Mouse (Mus musculus) forelimb bud, embryonic 11.5 days (tissue): ENCODE measurements around the gene Gm13030.
"Not testable (repeated sequence)": the region's sequence is repeated elsewhere in the genome, so short reads cannot be mapped to it uniquely, and the experiment has no call there.

Experiments
- DNase-seq: peaks from one replicate; pipeline ENCODE4 v3.0.0-alpha.2; 2012; ENCODE audit warnings: low read depth, low spot score

The Gm13030 gene

DNA sequence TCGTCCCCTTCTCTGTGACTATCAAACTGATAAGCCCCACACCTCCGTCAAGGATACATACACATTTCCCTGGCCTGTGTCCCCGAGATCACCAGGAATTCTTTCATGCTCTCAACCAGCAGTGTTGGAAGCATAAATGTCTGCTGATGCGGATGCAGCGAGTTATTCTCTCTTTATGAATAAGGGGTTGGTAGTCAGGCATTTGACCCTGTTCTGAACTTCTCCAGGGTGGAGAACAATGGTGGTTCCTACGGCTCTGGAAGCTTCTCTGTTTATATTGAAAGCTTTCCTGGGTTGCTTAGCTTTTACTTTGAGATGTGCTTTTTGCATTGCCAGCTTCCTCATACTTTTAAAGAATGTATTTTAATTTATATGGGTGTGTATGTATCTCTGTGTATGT, at the start of gene Gm13030:
Gene Gm13030 (minus strand): TSS at position 101 of the 400 bp plus-strand sequence.
- no peak for DNase-seq

- peak; percentile 89 for DNase-seq
Observed at GRCm38 (mm10) chr4:138922131-138922459, 48.3 kb upstream of the Gm13030 start.

DNA sequence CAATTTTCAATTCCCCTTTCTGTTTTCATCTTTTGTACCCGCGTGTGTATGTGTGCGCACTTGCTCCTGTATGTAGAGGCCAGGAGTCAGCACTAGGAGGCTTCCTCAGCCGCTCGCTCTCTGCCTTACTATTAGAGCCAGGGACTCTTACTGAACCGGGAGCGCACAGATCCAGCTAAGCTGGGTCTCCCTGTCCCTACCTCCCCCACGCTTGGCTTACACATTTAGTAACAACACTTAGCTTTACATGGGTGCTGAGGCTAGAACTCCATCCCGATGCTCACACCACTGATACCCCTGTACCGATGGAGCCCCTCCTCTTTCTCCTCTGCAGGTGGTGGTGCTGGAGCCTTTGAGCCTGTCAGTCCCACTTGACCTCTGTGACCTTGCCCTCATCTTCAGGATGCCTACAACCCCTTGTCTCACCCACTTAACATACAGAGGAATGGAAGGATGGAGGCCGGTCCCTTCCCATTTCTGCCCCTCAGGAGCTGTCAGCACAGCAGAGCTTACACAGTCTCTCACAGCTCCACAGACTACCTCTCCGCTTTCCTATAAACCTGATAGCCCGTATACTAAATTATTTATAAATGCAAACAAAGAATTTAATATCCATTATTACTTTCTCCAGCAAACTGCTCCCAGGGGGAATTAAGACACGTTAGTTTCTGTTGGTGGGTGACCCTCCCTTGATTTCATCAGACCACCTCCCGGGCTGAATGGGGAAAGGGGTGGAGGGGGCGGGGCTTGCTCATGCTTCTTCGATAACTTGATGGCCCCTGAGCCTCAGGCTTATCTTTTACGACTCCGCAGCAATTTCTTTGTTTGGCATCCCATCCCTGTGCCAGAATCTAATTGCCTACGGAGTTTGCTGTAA, 47.7 kb upstream of the Gm13030 start:
- no peak for DNase-seq

DNA sequence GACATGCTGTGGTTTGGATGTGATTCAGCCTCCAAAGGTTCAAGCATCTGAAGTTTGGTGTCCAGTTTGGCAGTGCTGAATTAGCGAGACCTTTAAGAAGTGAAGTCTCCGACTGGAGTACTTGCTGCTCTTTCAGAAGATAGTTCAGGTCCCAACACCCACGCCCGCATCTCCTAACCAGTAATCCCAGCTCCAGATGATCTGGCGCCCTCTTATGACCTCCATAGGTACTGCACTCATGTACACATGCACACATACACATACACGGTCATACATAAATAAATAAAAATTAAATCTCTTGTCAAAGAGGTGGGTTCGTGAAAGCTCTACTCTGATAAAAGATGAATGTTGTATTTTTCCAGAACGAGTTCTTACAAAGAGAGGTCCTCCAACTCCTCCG, 43.5 kb upstream of the Gm13030 start:
- no peak for DNase-seq

- DNase-seq: peak; percentile 94
Observed at GRCm38 (mm10) chr4:138913797-138914196, 40.0 kb upstream of the Gm13030 start, which contains the start of gene Otud3. TSS of gene Otud3 (minus strand) at chr4:138913945.

DNA sequence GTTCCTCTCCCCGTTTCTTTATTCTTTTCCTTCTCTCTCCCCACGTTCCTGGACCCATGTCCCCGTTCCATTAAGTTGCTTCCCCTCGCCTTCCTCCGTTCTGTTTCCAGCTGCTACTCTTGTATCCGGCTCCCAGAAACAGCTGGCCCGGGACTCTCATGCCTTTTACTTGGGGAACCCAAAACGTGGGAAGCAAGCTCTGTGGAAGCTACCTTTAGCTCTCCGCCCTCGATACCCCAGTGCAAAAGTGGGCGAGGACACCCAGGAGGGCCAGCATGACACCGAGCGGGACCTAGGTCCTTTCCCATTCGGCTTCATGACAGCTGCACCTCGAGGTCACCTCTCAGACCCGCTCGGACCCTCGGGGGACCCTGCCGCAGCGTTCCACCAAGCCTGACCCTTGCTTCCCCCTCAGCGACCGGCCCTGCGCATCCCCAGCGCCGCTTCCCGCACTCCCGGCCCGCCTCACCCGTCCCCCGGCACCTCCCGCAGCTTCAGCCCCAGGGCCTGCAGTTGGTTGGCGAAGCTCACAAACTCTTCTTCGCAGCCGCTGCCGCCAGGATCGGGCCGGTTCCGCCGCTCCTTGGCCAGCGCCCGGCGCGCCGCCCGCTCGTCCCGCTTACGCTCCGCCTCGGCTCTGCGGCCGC, 39.5 kb upstream of the Gm13030 start:
- DNase-seq: no peak

- no peak for DNase-seq
Observed at GRCm38 (mm10) chr4:138905624-138906337, 32.0 kb upstream of the Gm13030 start.

DNA sequence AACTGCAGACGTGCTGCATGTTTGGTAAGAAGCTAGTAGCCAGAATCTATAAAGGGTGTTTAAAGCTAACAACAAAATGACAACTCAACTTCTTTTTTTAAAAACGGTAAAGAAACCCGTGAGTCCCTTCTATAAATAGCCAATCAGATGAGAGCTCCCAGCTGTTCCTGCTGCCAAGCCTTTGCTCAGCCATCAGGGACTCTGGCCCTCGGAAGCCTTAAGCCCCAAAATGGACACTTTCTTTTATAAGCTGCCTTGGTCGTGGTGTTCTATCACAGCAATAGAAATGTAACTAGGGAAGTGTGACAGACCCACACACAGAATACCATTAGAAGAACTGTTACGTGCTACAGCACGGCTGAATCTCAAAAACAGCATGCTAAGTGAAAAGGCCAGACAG, 25.6 kb upstream of the Gm13030 start:
- no peak for DNase-seq

GRCm38 (mm10) chr4:138893789-138894188, 20.0 kb upstream of the Gm13030 start:
- DNase-seq: not testable (repeated sequence)

DNA sequence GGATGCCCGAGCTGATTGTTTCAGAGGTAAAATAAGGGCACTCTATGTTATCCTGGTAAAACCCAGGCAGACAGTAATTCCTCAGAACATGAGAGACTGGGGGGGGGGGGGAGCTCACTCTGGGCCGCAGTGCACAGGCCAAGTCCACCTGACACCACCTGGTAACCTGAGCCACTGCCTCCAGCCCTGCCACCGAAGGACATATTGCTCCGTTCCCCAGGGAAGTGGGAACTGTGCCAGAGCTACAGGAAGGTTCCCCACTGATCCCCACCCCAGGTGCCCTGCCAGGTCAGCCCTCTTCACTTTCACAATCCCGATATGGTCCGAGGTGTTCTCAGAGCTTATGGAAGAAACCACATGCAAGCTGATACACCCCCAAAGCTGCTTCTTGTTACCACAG, 18.9 kb upstream of the Gm13030 start:
- no peak for DNase-seq

DNA sequence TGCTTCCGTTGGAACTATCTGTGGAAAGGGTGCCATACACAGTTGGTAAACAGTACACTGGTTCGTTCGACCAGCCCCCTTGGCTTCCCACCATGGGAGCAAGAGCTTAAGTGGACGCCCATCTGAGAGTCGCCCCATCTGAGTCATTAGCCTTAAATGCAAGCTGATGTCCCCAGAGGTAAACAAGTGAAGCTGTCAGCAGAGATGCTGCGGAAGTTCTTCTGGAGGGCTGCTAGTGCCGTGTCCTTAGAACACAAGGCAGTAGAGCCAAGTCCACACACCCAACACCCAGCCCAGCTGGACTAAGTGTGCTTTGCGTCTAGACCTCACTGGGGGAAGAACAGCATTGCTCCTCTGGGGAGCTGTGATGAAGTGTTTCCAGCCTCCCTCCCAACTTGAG, 15.9 kb upstream of the Gm13030 start:
- DNase-seq: no peak

DNA sequence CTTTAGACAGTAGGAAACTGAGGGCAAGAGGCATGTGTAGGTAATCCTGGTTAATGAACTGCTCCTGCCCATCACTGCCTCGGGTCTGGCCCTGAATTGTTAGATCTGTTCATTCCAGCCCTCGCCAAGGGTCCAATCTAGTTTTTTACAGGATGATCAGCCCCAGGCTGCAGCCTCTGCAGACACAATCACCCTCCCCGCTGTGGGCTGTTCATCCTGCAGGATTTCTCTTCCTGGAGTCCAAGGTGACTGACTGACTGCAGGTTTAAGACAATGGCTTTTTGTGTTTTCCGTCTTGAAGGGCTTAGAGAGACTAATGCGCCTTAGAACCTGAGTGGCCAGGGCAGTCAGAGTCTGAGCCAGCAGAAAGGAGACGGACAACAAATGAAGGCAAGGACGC, 15.4 kb upstream of the Gm13030 start:
- DNase-seq: no peak

DNA sequence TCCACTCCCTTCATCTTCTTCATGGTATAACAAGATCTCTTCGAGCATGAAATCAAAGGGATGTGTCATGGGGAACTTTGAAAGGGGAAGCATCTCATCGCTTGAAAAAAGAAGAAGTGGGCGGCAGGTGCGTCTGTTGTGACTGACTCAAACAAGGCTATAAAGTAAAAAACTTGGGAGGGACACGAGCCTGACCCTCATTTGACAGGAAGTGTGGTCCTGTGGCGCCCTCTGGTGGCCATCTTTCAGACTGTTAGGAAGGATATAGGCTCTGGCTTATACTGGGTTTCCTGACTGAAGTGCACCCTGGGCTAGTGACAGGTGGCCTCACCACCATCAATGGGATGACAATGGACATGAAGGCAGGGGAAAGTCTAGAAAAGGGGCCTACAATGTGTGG, 10.5 kb upstream of the Gm13030 start:
- DNase-seq: peak; percentile 79

GRCm38 (mm10) chr4:138882179-138882578, 8.4 kb upstream of the Gm13030 start:
- no peak for DNase-seq

DNA sequence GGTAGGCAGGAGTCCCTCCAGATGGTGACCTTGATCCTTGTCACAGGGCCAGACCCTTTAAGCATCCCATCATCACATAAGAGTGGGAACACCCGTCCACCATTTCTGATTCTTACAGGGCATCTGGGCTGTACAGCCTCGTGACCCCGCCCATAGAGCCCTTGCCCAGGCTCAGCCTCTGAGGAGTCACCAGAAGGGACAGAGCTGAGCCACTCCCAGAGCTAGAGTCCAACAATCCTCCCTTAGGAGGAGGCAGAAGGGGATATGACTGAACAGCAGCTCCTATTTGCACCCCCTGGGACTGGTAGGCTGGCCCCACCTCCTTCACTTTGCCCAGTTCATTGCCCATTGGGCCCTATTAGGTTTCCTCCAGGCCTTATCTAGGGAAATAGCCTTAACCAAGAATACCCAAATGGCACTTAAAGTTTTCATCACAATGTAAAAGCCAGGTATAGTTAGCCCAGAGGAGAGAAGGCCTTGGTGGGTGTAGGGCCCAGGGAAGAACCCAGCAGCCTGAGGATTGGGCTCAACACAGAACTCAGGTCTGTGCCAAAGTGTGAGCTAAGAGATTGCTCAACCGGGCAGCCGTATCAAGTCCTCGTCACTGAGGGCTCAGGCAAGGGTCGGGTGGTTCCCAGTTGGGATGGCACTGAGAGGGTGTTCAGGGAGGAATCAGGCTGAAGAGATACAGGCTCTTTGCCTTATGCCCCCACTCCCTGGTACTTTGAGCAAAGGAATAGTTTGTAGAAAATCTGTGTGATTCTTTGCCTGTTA, 7.2 kb upstream of the Gm13030 start:
- DNase-seq: no peak

DNA sequence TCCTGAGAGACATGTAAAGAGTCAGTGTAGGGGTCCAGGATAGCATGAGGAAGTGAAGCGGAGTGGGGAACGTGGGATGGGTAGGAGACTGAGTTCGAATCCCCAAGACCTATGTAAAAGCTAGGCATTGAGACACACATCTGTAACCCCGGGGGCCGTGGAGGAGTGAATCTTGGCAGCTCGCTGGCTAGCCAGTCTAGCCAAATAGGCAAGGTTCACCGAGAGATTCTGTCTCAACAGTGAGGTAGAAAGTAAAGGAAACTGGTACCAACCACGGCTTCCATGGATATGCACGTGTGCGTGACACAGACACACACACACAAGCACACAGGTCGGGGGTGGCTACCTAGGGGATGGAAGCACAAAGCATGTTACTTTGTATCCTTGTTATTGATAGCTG, 6.0 kb upstream of the Gm13030 start:
- no peak for DNase-seq

DNA sequence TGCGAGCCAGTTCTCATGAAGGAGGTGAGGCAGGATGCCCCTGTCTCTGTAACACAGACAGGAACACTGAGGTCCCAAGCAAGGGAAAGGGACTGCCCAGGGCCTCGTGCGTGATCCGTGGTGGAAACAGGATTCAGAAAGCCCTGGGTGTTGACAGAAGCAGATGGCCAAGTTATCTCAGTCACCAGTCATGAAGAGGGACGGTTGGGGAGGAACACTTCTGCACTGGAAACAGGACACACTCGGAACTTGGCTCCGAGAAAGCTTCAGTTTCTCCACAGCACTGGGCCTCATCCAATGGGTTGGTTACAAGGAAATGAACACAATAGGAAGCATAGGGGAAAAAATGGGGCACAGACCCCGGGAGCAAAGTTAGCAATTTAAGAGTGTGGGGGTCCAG, 5.0 kb upstream of the Gm13030 start:
- DNase-seq: no peak

DNA sequence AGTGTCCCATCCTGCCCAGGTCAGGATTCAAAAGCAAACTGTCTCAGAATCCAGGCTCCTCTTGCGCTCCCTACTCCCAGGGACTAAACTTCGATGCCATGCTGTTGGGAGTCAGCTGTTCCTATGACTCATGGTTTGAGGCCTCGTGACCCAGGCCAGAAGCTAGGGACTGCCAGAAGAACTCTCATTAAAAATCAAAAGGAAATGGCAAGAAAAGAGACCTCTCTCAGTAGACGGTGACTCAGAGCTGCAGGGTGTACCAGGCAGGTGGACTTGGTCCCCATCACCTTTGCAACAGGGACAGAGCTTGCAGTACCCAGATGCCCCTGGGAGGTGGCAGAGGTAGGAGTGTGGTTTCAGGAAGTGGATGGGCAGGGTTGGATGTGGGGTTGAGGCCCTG, 4.0 kb upstream of the Gm13030 start, which contains the start of gene Pla2g2e:
Gene Pla2g2e (plus strand): TSS at position 212 of the 400 bp plus-strand sequence.
- no peak for DNase-seq

DNA sequence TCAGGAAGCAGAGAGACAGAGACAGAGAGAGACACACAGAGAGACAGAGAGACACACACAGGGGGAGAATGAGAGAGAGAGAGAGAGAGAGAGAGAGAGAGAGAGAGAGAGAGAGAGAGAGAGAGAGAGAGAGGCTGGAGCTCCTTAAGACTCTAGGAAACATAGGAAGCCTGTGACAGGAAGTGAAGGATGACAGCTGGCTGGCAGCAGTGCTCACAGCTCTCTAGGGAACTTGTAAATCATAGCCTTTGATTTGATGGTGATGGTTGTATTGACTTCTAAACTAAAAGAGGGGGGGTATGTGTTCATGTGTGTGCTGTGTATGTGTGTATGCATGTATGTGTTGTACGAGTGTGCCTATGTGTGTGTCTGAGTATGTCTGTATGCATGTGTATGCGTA, 2.2 kb upstream of the Gm13030 start:
- no peak for DNase-seq

DNA sequence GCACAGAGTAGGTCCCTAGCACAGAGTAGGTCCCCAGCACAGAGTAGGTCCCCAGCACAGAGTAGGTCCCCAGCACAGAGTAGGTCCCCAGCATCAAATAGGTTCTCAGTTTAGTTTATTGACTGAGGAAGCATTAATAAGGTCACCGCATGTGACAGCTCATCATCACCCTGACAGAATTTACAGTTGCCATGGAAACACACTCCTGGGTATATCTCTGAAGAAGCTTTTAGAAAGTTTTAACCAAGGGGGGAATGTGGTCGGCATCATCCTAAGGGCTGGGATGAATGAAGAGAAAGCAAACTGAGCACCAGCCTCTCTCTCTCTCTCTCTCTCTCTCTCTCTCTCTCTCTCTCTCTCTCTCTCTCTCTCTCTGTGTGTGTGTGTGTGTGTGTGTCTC, 1.5 kb upstream of the Gm13030 start:
- DNase-seq: not testable (repeated sequence)

GRCm38 (mm10) chr4:138868666-138869065, 5.1 kb downstream of the Gm13030 start:
- DNase-seq: no peak

DNA sequence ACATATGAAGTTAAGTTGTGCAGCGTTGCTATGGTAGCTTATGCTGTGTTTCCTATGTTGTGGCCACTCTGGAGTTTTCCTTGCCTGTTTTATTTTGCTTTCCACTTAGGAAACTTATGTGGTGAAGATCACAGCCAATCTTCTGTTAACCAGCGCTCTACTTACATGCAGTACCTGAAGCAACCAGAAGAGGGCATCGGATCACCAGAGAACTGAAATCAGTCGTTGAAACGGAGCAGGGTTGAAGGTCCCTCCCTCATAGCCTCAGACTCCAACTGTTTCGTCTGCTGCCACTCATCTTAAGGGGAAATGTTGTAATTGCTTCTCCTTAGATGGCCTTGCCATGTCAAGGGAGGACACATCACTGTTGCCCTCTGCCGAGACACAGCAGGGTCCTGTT, 7.4 kb downstream of the Gm13030 start:
- peak; percentile 80 for DNase-seq
